In the genomic region with DNA sequence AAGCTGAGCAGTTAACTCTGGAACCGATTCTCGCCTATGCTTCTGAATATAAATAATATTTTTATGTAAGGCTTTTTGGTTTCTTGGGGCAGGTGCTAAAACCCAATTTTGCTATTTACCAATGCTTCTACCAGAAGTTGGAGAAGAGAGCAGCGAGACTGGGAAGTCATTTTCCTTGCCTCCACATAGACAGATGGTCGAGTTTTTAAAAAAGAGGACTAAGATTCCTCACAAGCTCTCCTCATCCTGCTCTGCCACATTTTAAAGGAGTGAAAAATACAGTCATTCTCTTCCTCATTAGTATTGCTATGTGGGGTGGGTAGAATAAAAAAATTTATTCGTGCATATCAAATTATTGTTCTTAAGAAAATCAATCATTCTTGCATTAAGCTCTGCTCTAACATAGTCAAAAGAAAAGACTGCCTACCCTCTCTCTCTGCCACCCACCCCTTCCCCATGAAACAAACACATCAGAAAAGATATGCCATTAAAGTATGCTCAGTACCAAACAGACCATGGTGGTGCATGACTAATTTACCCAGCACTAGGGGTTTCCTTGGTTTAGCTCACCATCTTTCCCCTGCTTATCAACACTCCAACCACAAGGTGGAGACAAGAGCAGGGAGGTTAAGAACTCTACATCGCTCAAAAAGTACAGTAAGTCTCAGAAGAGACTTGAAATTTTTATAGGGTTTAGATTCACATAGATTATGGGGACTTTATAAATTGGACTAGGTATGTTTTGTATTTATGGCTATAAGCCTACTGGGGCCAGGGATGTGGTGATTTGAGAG, we compare ENCODE assay signal across 11 mouse cellular contexts. TPM values are rescaled to one million over a fixed set of nuclear protein-coding genes. Genes with fewer than 3 reads are reported as not detected.
DNase-seq lines count a peak whose midpoint lies in the region; ATAC-seq and TF ChIP-seq lines count a peak whose summit lies in the region.
"Had no signal": no experiment of that assay in that cellular context is flagged by ENCODE, and none has a peak within 500 bp of the region (broad histone marks: within the 10 kb centered on the region; RNA-seq: fewer than 3 reads in every experiment).

No protein-coding gene starts in this region.

- intact Hi-C loops in left cerebral cortex, adult 2 months (cut with DNase I), result loop anchor here (1.0 to 5.0 kb wide), 2 partner anchors 39 to 395 kb away; no protein-coding TSS in a partner anchor

- peak; percentile 60 for TF ChIP-seq CTCF in left cerebral cortex, adult 2 months (IDR thresholded peaks at IDR 0.05)
- TF ChIP-seq CTCF in brain, embryonic 14.5 days (IDR thresholded peaks at IDR 0.05; ENCODE audit: borderline replicate concordance, extremely low read depth, insufficient read depth, insufficient read length), result peak; percentile 35; the same call in 1 of the 2 replicates

- TF ChIP-seq POLR2A in brain, embryonic 14.5 days (IDR thresholded peaks at IDR 0.05; ENCODE audit: borderline replicate concordance, extremely low read depth, insufficient read depth, insufficient read length, poor library complexity, severe bottlenecking), result no peak

- H3K9me3 ChIP-seq in ES-E14 (ENCODE audit: control insufficient read depth, insufficient read depth, low read depth, low read length), result no peaks in the 10 kb centered on the region
- H3K9me3 ChIP-seq: hindbrain, embryonic 15.5 days had no signal

- H3K27ac ChIP-seq in left cerebral cortex, adult 2 months, result peak overlapping the region; percentile 58
- H3K27ac ChIP-seq in ES-E14 (ENCODE audit: insufficient read depth, low read depth, low read length, poor library complexity, severe bottlenecking), result no peak overlapping the region
- H3K27ac ChIP-seq: hindbrain, embryonic 15.5 days had no signal

- no peak for DNase-seq in left cerebral cortex, adult 2 months (ENCODE audit: extremely low spot score in 1 of 2, low spot score in 2 of 2)
- no peak for DNase-seq in left cerebral cortex, adult 11 months (ENCODE audit: low spot score)
- DNase-seq in ES-E14 (ENCODE audit: low read depth, low spot score), result peak; percentile 47
- DNase-seq in brain, embryonic 14.5 days (ENCODE audit: low read depth), result peak; percentile 33
- DNase-seq in frontal cortex, postnatal 14 days (ENCODE audit: low spot score in 2 of 2), result no peak
- DNase-seq in adrenal gland, postnatal 25 days, result no peak
- no peak for DNase-seq in right cerebral cortex, adult 2 months (ENCODE audit: low spot score in 2 of 2)
- DNase-seq: cerebellum, adult 2 months had no signal

- in situ Hi-C loops in ES-E14 (cut with MboI; ENCODE audit: low sequenced_read_pairs in 2 of 2, unreplicated experiment in 2 of 2), result loop anchor here (25.0 kb wide), 1 partner anchor 394 kb away; no protein-coding TSS in a partner anchor

- no peak overlapping the region for H3K4me3 ChIP-seq in left cerebral cortex, adult 2 months
- H3K4me3 ChIP-seq in ES-E14 (ENCODE audit: insufficient read depth in 1 of 2, low read depth in 1 of 2, low read length in 2 of 2, poor library complexity in 1 of 2, severe bottlenecking in 1 of 2), result no peak overlapping the region
- H3K4me3 ChIP-seq: hindbrain, embryonic 15.5 days had no signal

- no peaks in the 10 kb centered on the region for H3K36me3 ChIP-seq in ES-E14 (ENCODE audit: control insufficient read depth, insufficient read depth, low read length, poor library complexity, severe bottlenecking)
- H3K36me3 ChIP-seq: hindbrain, embryonic 15.5 days had no signal

- peak; percentile 76 for ATAC-seq in monocyte, adult 5-6 weeks (replicated peaks; ENCODE audit: insufficient number of reproducible peaks, low FRiP score, low TSS enrichment, poor library complexity, severe bottlenecking)

- no peaks in the 10 kb centered on the region for H3K4me1 ChIP-seq in ES-E14 (ENCODE audit: control insufficient read depth in 2 of 2, insufficient read depth in 2 of 2, low read length in 2 of 2, poor library complexity in 1 of 2)

- H3K9ac ChIP-seq in ES-E14 (ENCODE audit: insufficient read depth, low read depth, low read length, poor library complexity, severe bottlenecking), result no peak overlapping the region
- H3K9ac ChIP-seq: hindbrain, embryonic 15.5 days had no signal

TF ChIP-seq in ES-E14, 5 proteins besides CTCF, POLR2A, EP300 and RAD21:
- TF ChIP-seq ZC3H11A (IDR thresholded peaks at IDR 0.05; ENCODE audit: borderline replicate concordance, low read depth, low read length) (peak; percentile 43; the same call in 1 of the 2 replicates), HCFC1 (IDR thresholded peaks at IDR 0.05; ENCODE audit: borderline replicate concordance, insufficient read depth, low read length) (no peak)

RNA-seq across cellular contexts. Expression of a gene that starts 3.1 kb away (rescaled TPM):
- 100 to 1,000 TPM; 140 to 141 TPM for total RNA-seq in left cerebral cortex, adult 2 months (2021)
- total RNA-seq in ES-E14 (2012; rRNA removed), result 12.4 and 18.8 TPM in 2 replicates
- polyA plus RNA-seq in brain, embryonic 14.5 days (2012; rRNA removed), result 21.8 and 26.2 TPM in 2 replicates
- total RNA-seq in monocyte, adult 5-6 weeks (2017), result 63.3 to 98.2 TPM (median 65.8 TPM) in 3 replicates
- total RNA-seq in adrenal gland, postnatal 25 days (2021), result 65.0 and 68.4 TPM in 2 replicates

RNA-seq across cellular contexts. Expression of a gene that starts 14.3 kb away (rescaled TPM):
- not detected for total RNA-seq in left cerebral cortex, adult 2 months (2021)
- not detected in 2 replicates for total RNA-seq in ES-E14 (2012; rRNA removed)
- not detected in 2 replicates for polyA plus RNA-seq in brain, embryonic 14.5 days (2012; rRNA removed)
- 0.58 to 0.85 TPM in 2 of 3 replicates, not detected in the other for total RNA-seq in monocyte, adult 5-6 weeks (2017)
- not detected in 2 replicates for total RNA-seq in adrenal gland, postnatal 25 days (2021)
- polyA plus RNA-seq: cerebellum, adult 2 months; hindbrain, embryonic 15.5 days; liver, embryonic 16.5 days had no signal

RNA-seq across cellular contexts. Expression of a gene that starts 43.5 kb away (rescaled TPM):
- total RNA-seq in left cerebral cortex, adult 2 months (2021), result 10 to 100 TPM; 55.7 to 60.9 TPM
- total RNA-seq in ES-E14 (2012; rRNA removed), result 21.1 and 22.2 TPM in 2 replicates
- polyA plus RNA-seq in brain, embryonic 14.5 days (2012; rRNA removed), result 31.2 and 34.0 TPM in 2 replicates
- total RNA-seq in monocyte, adult 5-6 weeks (2017), result 69.0 to 103 TPM (median 85.9 TPM) in 3 replicates
- 45.6 and 47.1 TPM in 2 replicates for total RNA-seq in adrenal gland, postnatal 25 days (2021)

RNA-seq across cellular contexts. Expression of a gene that starts 58.8 kb away (rescaled TPM):
- not detected for total RNA-seq in left cerebral cortex, adult 2 months (2021)
- total RNA-seq in ES-E14 (2012; rRNA removed), result 0.09 TPM in 1 of 2 replicates, not detected in the other
- 0.10 TPM in 1 of 2 replicates, not detected in the other for polyA plus RNA-seq in brain, embryonic 14.5 days (2012; rRNA removed)
- total RNA-seq in monocyte, adult 5-6 weeks (2017), result 56.6 to 68.4 TPM (median 66.9 TPM) in 3 replicates
- 0.39 TPM in 1 of 2 replicates, not detected in the other for total RNA-seq in adrenal gland, postnatal 25 days (2021)

Comparison
In these comparisons a context has a peak if more than half of its experiments do, and no peak if none do; other contexts are left out.
1. DNase-seq: peak in ES-E14 (single experiment) and brain, embryonic 14.5 days (single experiment); none in left cerebral cortex, adult 2 months (0 of 2), left cerebral cortex, adult 11 months (single experiment), frontal cortex, postnatal 14 days (0 of 2), adrenal gland, postnatal 25 days (single experiment) and right cerebral cortex, adult 2 months (0 of 2).